15 mouse cellular contexts compared by ENCODE assay signal in genomic region chr11:83796112-83796511, GRCm38 (mm10). TPM values are rescaled to one million over a fixed set of nuclear protein-coding genes. Genes with fewer than 3 reads are reported as not detected.
DNase-seq lines count a peak whose midpoint lies in the region; ATAC-seq lines count a peak whose summit lies in the region.
"Had no signal": no experiment of that assay in that cellular context is flagged by ENCODE, and none has a peak within 500 bp of the region (broad histone marks: within the 10 kb centered on the region; RNA-seq: fewer than 3 reads in every experiment).

No protein-coding gene starts in this region.

- H3K36me3 ChIP-seq in kidney, embryonic 14.5 days (ENCODE audit: control insufficient read depth, insufficient read depth, low read length), result no peaks in the 10 kb centered on the region
- H3K36me3 ChIP-seq: embryonic facial prominence, embryonic 13.5 days; heart, embryonic 13.5 days had no signal

- no peaks in the 10 kb centered on the region for H3K9me3 ChIP-seq in kidney, embryonic 14.5 days (ENCODE audit: control insufficient read depth, low read length)
- H3K9me3 ChIP-seq: embryonic facial prominence, embryonic 13.5 days; heart, embryonic 13.5 days had no signal

- ATAC-seq in kidney, embryonic 14.5 days (ENCODE audit: low FRiP score, low TSS enrichment), result no peak
- no peak for ATAC-seq in inflammation-experienced regulatory T-cells, adult 6 months

- H3K4me1 ChIP-seq in kidney, embryonic 14.5 days (ENCODE audit: control insufficient read depth, insufficient read depth, low read length), result peaks cover 10% of the 10 kb centered on the region
- H3K4me1 ChIP-seq: embryonic facial prominence, embryonic 13.5 days had no signal

- H3K9ac ChIP-seq in kidney, embryonic 14.5 days (ENCODE audit: low read depth, low read length), result no peak overlapping the region
- H3K9ac ChIP-seq: embryonic facial prominence, embryonic 13.5 days; heart, embryonic 13.5 days had no signal

- H3K4me2 ChIP-seq in kidney, embryonic 14.5 days (replicated peaks; ENCODE audit: low read depth, low read length), result no peak overlapping the region
- H3K4me2 ChIP-seq: embryonic facial prominence, embryonic 13.5 days; heart, embryonic 13.5 days had no signal

- no peaks in the 10 kb centered on the region for H3K27me3 ChIP-seq in kidney, embryonic 14.5 days (ENCODE audit: control insufficient read depth, insufficient read depth, low read length)
- H3K27me3 ChIP-seq: CH12.LX; embryonic facial prominence, embryonic 13.5 days had no signal

- H3K4me3 ChIP-seq in kidney, embryonic 14.5 days (ENCODE audit: low read length), result no peak overlapping the region
- H3K4me3 ChIP-seq: embryonic facial prominence, embryonic 13.5 days; heart, embryonic 13.5 days had no signal

- DNase-seq in cerebellum, postnatal 10 days, result peak; percentile 48 to 66
- no peak for DNase-seq in cerebellum, adult 11-12 months
- no peak for DNase-seq in kidney, postnatal 36 days
- DNase-seq in right cerebral cortex, postnatal 14 days, result peak; percentile 23
- no peak for DNase-seq in right cerebral cortex, postnatal 25 days
- no peak for DNase-seq in frontal cortex, postnatal 14 days (ENCODE audit: low spot score in 2 of 2)
- DNase-seq: gastrocnemius, postnatal 36 days; spleen, adult 18-20 months; thymus, postnatal 14 days had no signal

- 67% methylated on average over 6 of the region's 6 CpGs for WGBS in kidney, embryonic 14.5 days

- H3K27ac ChIP-seq in kidney, embryonic 14.5 days (ENCODE audit: low read depth, low read length), result peak overlapping the region; percentile 65; the same call in 1 of the 2 replicates
- H3K27ac ChIP-seq: embryonic facial prominence, embryonic 13.5 days; heart, embryonic 13.5 days had no signal

RNA-seq across cellular contexts. Expression of gene Heatr6, which starts 42.6 kb away (rescaled TPM):
- polyA plus RNA-seq in kidney, embryonic 14.5 days (2014; fragmentation: Nextera tagmentation; extraction: Ambion mirVana), result 22.9 and 28.7 TPM in 2 replicates
- 10 to 100 TPM; 28.7 to 42.7 (median 36.0) TPM for polyA plus RNA-seq in inflammation-experienced regulatory T-cells, adult 6 months (2017; shearing (Covaris generic))

RNA-seq across cellular contexts. Expression of gene Wfdc21, which starts 49.4 kb away (rescaled TPM):
- polyA plus RNA-seq in kidney, embryonic 14.5 days (2014; fragmentation: Nextera tagmentation; extraction: Ambion mirVana), result not detected in 2 replicates
- polyA plus RNA-seq in inflammation-experienced regulatory T-cells, adult 6 months (2017; shearing (Covaris generic)), result not detected
- polyA plus RNA-seq: embryonic facial prominence, embryonic 13.5 days; heart, embryonic 13.5 days; neural tube, embryonic 11.5 days had no signal

RNA-seq across cellular contexts. Expression of gene Hnf1b, which starts 53.8 kb away (rescaled TPM):
- polyA plus RNA-seq in kidney, embryonic 14.5 days (2014; fragmentation: Nextera tagmentation; extraction: Ambion mirVana), result 51.6 and 84.2 TPM in 2 replicates
- polyA plus RNA-seq in inflammation-experienced regulatory T-cells, adult 6 months (2017; shearing (Covaris generic)), result not detected
- polyA plus RNA-seq: embryonic facial prominence, embryonic 13.5 days had no signal

Comparison
In these comparisons a context has a peak if more than half of its experiments do, and no peak if none do; other contexts are left out.
1. DNase-seq: peak in cerebellum, postnatal 10 days (2 of 2) and right cerebral cortex, postnatal 14 days (single experiment); none in cerebellum, adult 11-12 months (single experiment), kidney, postnatal 36 days (0 of 2), right cerebral cortex, postnatal 25 days (single experiment) and frontal cortex, postnatal 14 days (0 of 2).
2. RNA of gene Hnf1b, which starts 53.8 kb away (polyA plus RNA-seq): 51.6 to 84.2 TPM in kidney, embryonic 14.5 days; not detected in inflammation-experienced regulatory T-cells, adult 6 months; every median in the first group is over 10 times any median in the second.